Mouse (Mus musculus): Measurements from ENCODE around the gene Cybrd1. TPM values are rescaled to one million over a fixed set of nuclear protein-coding genes. Genes with fewer than 3 reads are reported as not detected.

Gene Cybrd1
- total RNA-seq, 2 experiments from 2014 or later, result 1.4 to 2.7 TPM

GRCm38 (mm10) chr2:71122268-71123029 is 4.7 kb downstream of the Cybrd1 start:
- no peak for DNase-seq
- intact Hi-C loops (cut with DNase I), result no loop called here

- intact Hi-C loops (cut with DNase I), result no loop called here
- no peak for DNase-seq
Observed at GRCm38 (mm10) chr2:71123591-71123990, 5.9 kb downstream of the Cybrd1 start.

- DNase-seq, result no peak
- intact Hi-C loops (cut with DNase I), result no loop called here
Observed at GRCm38 (mm10) chr2:71127779-71128534, 10.2 kb downstream of the Cybrd1 start.

GRCm38 (mm10) chr2:71130366-71130765 is 12.6 kb downstream of the Cybrd1 start:
- intact Hi-C loops (cut with DNase I), result no loop called here
- no peak for DNase-seq

- intact Hi-C loops (cut with DNase I), result no loop called here
- DNase-seq, result no peak
Observed at GRCm38 (mm10) chr2:71131866-71132496, 14.3 kb downstream of the Cybrd1 start.

GRCm38 (mm10) chr2:71134041-71134505 is 16.4 kb downstream of the Cybrd1 start:
- no peak for DNase-seq
- intact Hi-C loops (cut with DNase I), result no loop called here

GRCm38 (mm10) chr2:71134836-71135235 is 17.1 kb downstream of the Cybrd1 start:
- DNase-seq, result no peak
- intact Hi-C loops (cut with DNase I), result no loop called here

- DNase-seq, result no peak
- intact Hi-C loops (cut with DNase I), result no loop called here
Observed at GRCm38 (mm10) chr2:71140622-71141021, 22.9 kb downstream of the Cybrd1 start.

GRCm38 (mm10) chr2:71142410-71142809 is 24.7 kb downstream of the Cybrd1 start:
- no peak for DNase-seq
- intact Hi-C loops (cut with DNase I), result no loop called here

GRCm38 (mm10) chr2:71145853-71146252 is 28.1 kb downstream of the Cybrd1 start:
- intact Hi-C loops (cut with DNase I), result no loop called here
- no peak for DNase-seq

GRCm38 (mm10) chr2:71146266-71146665 is 28.5 kb downstream of the Cybrd1 start:
- intact Hi-C loops (cut with DNase I), result no loop called here
- DNase-seq, result no peak

GRCm38 (mm10) chr2:71147816-71148215 is 30.1 kb downstream of the Cybrd1 start:
- intact Hi-C loops (cut with DNase I), result no loop called here
- DNase-seq, result no peak

- intact Hi-C loops (cut with DNase I), result loop anchor here (10.0 kb wide), 1 partner anchor 123 kb away; no protein-coding TSS in a partner anchor
- no peak for DNase-seq
Observed at GRCm38 (mm10) chr2:71152170-71152569, 34.4 kb downstream of the Cybrd1 start.

GRCm38 (mm10) chr2:71155486-71155885 is 37.8 kb downstream of the Cybrd1 start:
- peak; percentile 76 to 86 for DNase-seq
- intact Hi-C loops (cut with DNase I), result loop anchor here (10.0 kb wide), 1 partner anchor 119 kb away; no protein-coding TSS in a partner anchor

- DNase-seq, result no peak
- intact Hi-C loops (cut with DNase I), result loop anchor here (10.0 kb wide), 1 partner anchor 118 kb away; no protein-coding TSS in a partner anchor
Observed at GRCm38 (mm10) chr2:71156446-71156845, 38.7 kb downstream of the Cybrd1 start.

- DNase-seq, result no peak
- intact Hi-C loops (cut with DNase I), result loop anchor here (10.0 kb wide), 1 partner anchor 117 kb away; no protein-coding TSS in a partner anchor
Observed at GRCm38 (mm10) chr2:71157881-71158280, 40.2 kb downstream of the Cybrd1 start.

GRCm38 (mm10) chr2:71159576-71160306 is 42.0 kb downstream of the Cybrd1 start:
- intact Hi-C loops (cut with DNase I), result loop anchor here (10.0 kb wide), 1 partner anchor 115 kb away; no protein-coding TSS in a partner anchor
- DNase-seq, result no peak

GRCm38 (mm10) chr2:71160307-71160861 is 42.7 kb downstream of the Cybrd1 start:
- DNase-seq, result peak in 1 of 2 experiments; percentile 4
- intact Hi-C loops (cut with DNase I), result no loop called here

GRCm38 (mm10) chr2:71161558-71161957 is 43.8 kb downstream of the Cybrd1 start:
- no peak for DNase-seq
- intact Hi-C loops (cut with DNase I), result no loop called here

Data from heart, postnatal 36 days (tissue).